Mouse (Mus musculus) T-helper 2 cell (primary cell): ENCODE measurements around the gene Frs2.
"Not testable (repeated sequence)": the region's sequence is repeated elsewhere in the genome, so short reads cannot be mapped to it uniquely, and the experiment has no call there.

ENCODE experiments used
- in situ Hi-C: fragments of 300-600 bp; cut with MboI, MseI; formaldehyde crosslinking; loops from one replicate; pipeline ENCODE4 v1.15.1; 2025; ENCODE audit warnings: high pct_unique_total_duplicates

Frs2 gene

GRCm38 (mm10) chr10:117045175-117046056 is 102.9 kb downstream of the Frs2 start, which contains the start of gene Lrrc10:
Gene Lrrc10 (plus strand): TSS chr10:117045341.
- in situ Hi-C loops, result no loop called here

DNA sequence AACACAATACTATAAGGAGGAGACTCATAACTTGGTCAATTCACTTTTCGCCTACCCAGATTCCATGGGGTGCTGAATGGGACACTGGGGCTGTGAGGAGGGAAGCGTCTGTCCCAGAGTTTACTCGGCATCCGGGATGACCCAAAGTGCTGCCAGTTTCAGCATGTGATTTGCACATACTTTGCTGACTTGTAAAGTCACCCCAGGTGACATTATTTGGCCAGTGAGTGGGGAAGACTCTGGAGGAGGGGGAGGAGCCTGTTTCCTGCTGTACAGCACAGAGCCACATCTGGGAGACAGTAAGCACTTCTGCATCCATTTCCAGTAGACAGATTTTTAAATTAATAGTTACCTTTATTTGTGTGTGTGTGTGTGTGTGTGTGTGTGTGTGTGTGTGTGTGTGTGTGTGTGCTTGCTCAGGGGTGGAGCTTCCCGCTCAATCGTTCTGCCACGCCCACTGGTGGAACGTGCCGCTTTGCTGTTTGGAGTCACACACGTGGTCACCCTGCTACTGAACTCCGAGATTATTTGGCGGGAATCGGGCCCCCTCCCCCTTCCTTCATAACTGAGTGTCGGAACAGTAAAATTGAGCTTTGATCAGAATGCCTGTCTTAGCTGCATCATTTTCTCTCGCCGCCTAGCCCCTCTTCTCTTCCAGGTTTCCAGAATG is 104.7 kb downstream of the Frs2 start:
- in situ Hi-C loops, result not testable (repeated sequence)

DNA sequence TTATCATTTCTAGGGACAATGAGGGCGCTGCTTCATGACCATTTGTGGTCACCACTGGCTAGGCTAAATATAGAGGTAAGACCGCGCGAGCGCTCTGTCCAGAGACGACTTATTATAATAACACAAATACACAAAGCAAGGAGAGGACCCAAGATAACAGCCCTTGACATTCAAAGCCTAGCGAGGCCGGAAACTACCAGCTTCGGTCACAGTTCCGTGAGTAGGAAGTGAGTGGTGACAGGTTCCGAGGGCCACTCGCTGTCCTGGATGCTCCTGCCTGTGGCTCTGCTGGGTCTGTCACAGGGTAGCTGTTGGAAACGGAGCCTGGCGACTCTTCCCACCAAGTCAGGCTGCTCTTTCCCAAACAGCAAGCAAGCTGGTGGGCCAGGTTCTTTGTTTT is 106.0 kb downstream of the Frs2 start:
- in situ Hi-C loops, result no loop called here

DNA sequence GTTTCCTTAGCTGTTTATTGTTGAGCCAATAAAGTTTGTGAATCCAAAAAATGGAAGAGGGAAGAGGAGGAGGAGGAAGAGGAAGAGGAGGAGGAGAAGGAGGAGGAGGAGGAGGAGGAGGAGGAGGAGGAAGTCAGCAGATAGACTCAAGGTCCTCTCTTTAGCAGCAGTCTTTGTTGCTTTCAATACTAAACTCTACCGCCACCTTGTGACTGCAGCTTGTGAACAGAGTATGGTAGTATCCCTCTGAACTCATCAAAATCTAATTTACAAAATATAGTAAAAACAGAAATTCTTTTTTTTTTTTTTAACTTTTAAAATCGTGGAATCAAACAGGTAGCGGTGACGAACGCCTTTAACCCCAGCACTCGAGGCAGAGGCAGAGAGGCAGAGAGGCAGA is 108.0 kb downstream of the Frs2 start:
- in situ Hi-C loops, result no loop called here

GRCm38 (mm10) chr10:117033785-117034184 is 114.5 kb downstream of the Frs2 start:
- in situ Hi-C loops, result no loop called here

DNA sequence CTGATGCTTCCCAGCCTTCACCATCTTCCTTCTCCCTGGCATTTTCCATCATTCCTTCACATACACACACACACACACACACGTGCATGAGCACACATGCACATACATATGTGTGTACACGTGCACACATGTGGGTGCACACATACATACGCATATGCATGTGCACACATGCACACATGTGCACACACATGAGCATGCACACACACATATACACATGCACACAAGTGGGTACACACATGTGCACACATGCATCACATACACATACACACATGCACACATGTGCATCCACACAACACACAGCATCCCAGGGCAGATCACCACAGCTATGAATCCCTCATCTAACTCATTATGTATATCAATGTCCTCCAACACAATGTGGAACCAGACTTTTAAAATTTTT is 117.2 kb downstream of the Frs2 start:
- in situ Hi-C loops, result no loop called here

DNA sequence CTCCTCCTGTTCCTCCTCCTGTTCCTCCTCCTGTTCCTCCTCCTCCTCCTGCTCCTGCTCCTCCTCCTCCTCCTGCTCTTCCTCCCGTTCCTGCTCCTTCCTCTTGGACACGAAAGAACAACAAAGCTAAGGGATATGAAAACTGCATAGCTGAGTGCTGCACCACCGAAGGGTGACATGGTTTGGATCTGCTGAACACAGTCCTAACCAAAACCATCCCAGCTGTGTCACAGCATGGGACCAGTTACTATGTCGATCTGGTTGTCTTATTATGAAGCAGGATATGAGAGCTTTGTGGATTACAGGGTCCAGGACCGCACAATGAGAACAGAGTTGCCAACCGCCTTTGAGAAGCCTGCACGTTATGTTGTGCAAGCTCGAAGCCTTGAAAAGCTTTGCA is 122.2 kb downstream of the Frs2 start:
- in situ Hi-C loops, result no loop called here

- in situ Hi-C loops, result not testable (repeated sequence)
These were observed 122.6 kb downstream of the Frs2 start for GRCm38 (mm10) chr10:117025776-117026175.

- in situ Hi-C loops, result no loop called here
These were observed 124.6 kb downstream of the Frs2 start for GRCm38 (mm10) chr10:117023693-117024092.

DNA sequence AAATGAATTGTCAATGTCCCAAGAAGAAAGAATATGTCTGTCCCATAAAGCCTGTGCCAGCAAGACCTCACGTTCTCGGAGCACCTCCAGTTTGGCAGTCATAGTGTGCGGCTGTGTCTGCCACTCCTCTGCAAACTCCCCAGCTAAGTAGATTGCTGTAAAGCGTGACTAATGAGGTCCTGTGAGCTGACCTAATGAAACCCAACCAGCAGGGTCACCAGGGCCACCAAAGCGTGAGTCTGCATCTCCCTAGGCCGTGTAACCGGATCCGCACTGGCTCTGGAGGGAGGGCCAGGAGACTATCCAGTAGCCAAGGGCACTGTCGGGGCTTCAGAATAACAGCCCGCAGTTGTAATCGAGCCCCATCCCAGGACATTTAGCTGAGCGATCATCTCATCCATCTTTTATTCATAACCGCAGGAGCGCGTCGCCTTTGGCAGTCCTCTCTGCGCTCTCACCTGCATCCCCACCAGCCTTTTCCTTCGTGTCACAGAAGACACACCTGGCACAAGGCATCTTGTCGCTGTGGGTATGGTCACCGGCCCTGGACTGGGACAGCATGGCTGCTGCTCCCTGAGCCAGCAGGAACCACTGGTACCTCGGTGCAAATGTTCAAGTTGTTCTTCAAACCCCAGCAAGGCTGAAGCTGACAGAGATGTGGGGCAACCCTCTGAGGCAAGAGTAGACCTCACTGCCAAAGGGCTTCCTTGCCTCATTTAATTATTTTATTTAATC is 127.1 kb downstream of the Frs2 start:
- in situ Hi-C loops, result no loop called here
